Mouse (Mus musculus): Measurements from ENCODE around the gene Nbas. TPM values are rescaled to one million over a fixed set of nuclear protein-coding genes. Genes with fewer than 3 reads are reported as not detected.

The Nbas gene
- polyA plus RNA-seq, 1 experiment from 2014 or later = 15.7 TPM

- Histone ChIP-seq H3K27me3 (ENCODE audit: control insufficient read depth, insufficient read depth, low read length) (no peaks in the 10 kb centered on the region), H3K4me1 (ENCODE audit: control insufficient read depth, insufficient read depth, low read length) (no peaks in the 10 kb centered on the region), H3K9me3 (ENCODE audit: control insufficient read depth, low read length) (no peaks in the 10 kb centered on the region), H3K4me2 (no peak overlapping the region), H3K27ac (ENCODE audit: low read depth, low read length) (no peak overlapping the region), H3K4me3 (ENCODE audit: low read depth, low read length) (no peak overlapping the region), H3K36me3 (ENCODE audit: control insufficient read depth, insufficient read depth, low read length) (no peaks in the 10 kb centered on the region), H3K9ac (ENCODE audit: low read length) (no peak overlapping the region)
- DNase-seq (ENCODE audit: low spot score, missing footprints) = no peak
- WGBS = 87% methylated on average over 4 of the region's 4 CpGs
- ATAC-seq (ENCODE audit: low FRiP score) = no peak
Measured at GRCm38 (mm10) chr12:13444653-13445431, 175.9 kb downstream of the Nbas start.

GRCm38 (mm10) chr12:13445486-13446065 is 176.6 kb downstream of the Nbas start:
- Histone ChIP-seq H3K4me3 (ENCODE audit: low read depth, low read length) (no peak overlapping the region), H3K27me3 (ENCODE audit: control insufficient read depth, insufficient read depth, low read length) (no peaks in the 10 kb centered on the region), H3K9ac (ENCODE audit: low read length) (no peak overlapping the region), H3K4me1 (ENCODE audit: control insufficient read depth, insufficient read depth, low read length) (no peaks in the 10 kb centered on the region), H3K4me2 (no peak overlapping the region), H3K27ac (ENCODE audit: low read depth, low read length) (no peak overlapping the region), H3K9me3 (ENCODE audit: control insufficient read depth, low read length) (no peaks in the 10 kb centered on the region), H3K36me3 (ENCODE audit: control insufficient read depth, insufficient read depth, low read length) (no peaks in the 10 kb centered on the region)
- DNase-seq (ENCODE audit: low spot score, missing footprints) (no peak), ATAC-seq (ENCODE audit: low FRiP score) (no peak)
- WGBS = 93% methylated on average over 2 of the region's 2 CpGs

GRCm38 (mm10) chr12:13448916-13449315 is 180.0 kb downstream of the Nbas start:
- ATAC-seq (ENCODE audit: low FRiP score) = no peak

GRCm38 (mm10) chr12:13452050-13452449 is 183.1 kb downstream of the Nbas start:
- no peak overlapping the region for H3K9ac ChIP-seq (ENCODE audit: low read length)
- no peaks in the 10 kb centered on the region for H3K36me3 ChIP-seq (ENCODE audit: control insufficient read depth, insufficient read depth, low read length)
- H3K27ac ChIP-seq (ENCODE audit: low read depth, low read length) = no peak overlapping the region
- no peaks in the 10 kb centered on the region for H3K4me1 ChIP-seq (ENCODE audit: control insufficient read depth, insufficient read depth, low read length)
- H3K9me3 ChIP-seq (ENCODE audit: control insufficient read depth, low read length) = no peaks in the 10 kb centered on the region
- no peak for ATAC-seq (ENCODE audit: low FRiP score)
- DNase-seq (ENCODE audit: low spot score, missing footprints) = no peak
- H3K4me3 ChIP-seq (ENCODE audit: low read depth, low read length) = no peak overlapping the region
- no peaks in the 10 kb centered on the region for H3K27me3 ChIP-seq (ENCODE audit: control insufficient read depth, insufficient read depth, low read length)
- 83% methylated on average over 2 of the region's 2 CpGs for whole genome bisulfite sequencing
- no peak overlapping the region for H3K4me2 ChIP-seq

More at GRCm38 (mm10) chr12:13448916-13449315, 180.0 kb downstream of the Nbas start:
- 89% methylated on average over 2 of the region's 2 CpGs for WGBS
- Histone ChIP-seq H3K4me2 (no peak overlapping the region), H3K36me3 (ENCODE audit: control insufficient read depth, insufficient read depth, low read length) (no peaks in the 10 kb centered on the region), H3K9ac (ENCODE audit: low read length) (no peak overlapping the region), H3K27ac (ENCODE audit: low read depth, low read length) (no peak overlapping the region), H3K4me3 (ENCODE audit: low read depth, low read length) (no peak overlapping the region), H3K27me3 (ENCODE audit: control insufficient read depth, insufficient read depth, low read length) (no peaks in the 10 kb centered on the region), H3K4me1 (ENCODE audit: control insufficient read depth, insufficient read depth, low read length) (no peaks in the 10 kb centered on the region), H3K9me3 (ENCODE audit: control insufficient read depth, low read length) (no peaks in the 10 kb centered on the region)
- no peak for DNase-seq (ENCODE audit: low spot score, missing footprints)

DNA sequence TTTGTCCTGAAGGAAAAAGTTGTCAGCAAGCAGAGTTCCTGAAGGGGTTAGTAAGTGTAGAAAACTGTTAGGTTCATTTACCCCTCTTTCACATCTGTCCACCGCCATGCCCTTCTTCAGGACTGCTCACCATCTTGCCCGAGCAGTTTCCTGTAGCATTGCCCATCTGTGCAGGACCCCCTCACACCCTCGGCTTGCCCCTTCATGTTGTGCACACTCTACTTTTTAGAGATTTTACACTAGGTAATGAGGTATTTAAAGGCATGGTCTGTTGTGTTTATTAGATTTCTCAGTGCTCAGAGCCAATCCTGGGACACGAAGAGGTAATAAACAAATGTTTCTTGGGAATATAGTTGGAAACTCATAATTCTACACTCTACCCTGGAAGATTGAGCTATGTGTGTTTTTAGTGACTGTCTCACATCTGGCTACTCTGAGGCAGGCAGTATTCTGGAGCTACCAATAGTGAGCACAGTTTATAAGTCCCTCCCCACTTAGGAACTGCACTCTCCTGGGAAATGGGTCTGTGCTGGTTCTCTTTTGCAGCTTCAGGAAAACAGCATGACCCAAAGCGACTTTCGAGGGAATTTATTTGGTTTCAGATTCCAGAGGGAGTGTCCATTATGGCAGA is 191.4 kb downstream of the Nbas start:
- H3K4me3 ChIP-seq (ENCODE audit: low read depth, low read length) = no peak overlapping the region
- H3K4me1 ChIP-seq (ENCODE audit: control insufficient read depth, insufficient read depth, low read length) = no peaks in the 10 kb centered on the region
- H3K9ac ChIP-seq (ENCODE audit: low read length) = no peak overlapping the region
- no peaks in the 10 kb centered on the region for H3K36me3 ChIP-seq (ENCODE audit: control insufficient read depth, insufficient read depth, low read length)
- ATAC-seq (ENCODE audit: low FRiP score) (no peak), DNase-seq (ENCODE audit: low spot score, missing footprints) (no peak)
- no peaks in the 10 kb centered on the region for H3K9me3 ChIP-seq (ENCODE audit: control insufficient read depth, low read length)
- no peak overlapping the region for H3K27ac ChIP-seq (ENCODE audit: low read depth, low read length)
- H3K27me3 ChIP-seq (ENCODE audit: control insufficient read depth, insufficient read depth, low read length) = no peaks in the 10 kb centered on the region
- H3K4me2 ChIP-seq = no peak overlapping the region
- WGBS = 89% methylated on average over 6 of the region's 6 CpGs

- WGBS = 70% methylated on average over 9 of the region's 9 CpGs
- Histone ChIP-seq H3K9ac (ENCODE audit: low read length) (no peak overlapping the region), H3K36me3 (ENCODE audit: control insufficient read depth, insufficient read depth, low read length) (no peaks in the 10 kb centered on the region), H3K9me3 (ENCODE audit: control insufficient read depth, low read length) (no peaks in the 10 kb centered on the region), H3K4me2 (no peak overlapping the region), H3K27ac (ENCODE audit: low read depth, low read length) (no peak overlapping the region), H3K4me1 (ENCODE audit: control insufficient read depth, insufficient read depth, low read length) (no peaks in the 10 kb centered on the region), H3K4me3 (ENCODE audit: low read depth, low read length) (no peak overlapping the region), H3K27me3 (ENCODE audit: control insufficient read depth, insufficient read depth, low read length) (no peaks in the 10 kb centered on the region)
- ATAC-seq (ENCODE audit: low FRiP score) (no peak), DNase-seq (ENCODE audit: low spot score, missing footprints) (no peak)
Measured at GRCm38 (mm10) chr12:13461558-13462153, 192.7 kb downstream of the Nbas start.

- Histone ChIP-seq H3K9ac (ENCODE audit: low read length) (no peak overlapping the region), H3K4me1 (ENCODE audit: control insufficient read depth, insufficient read depth, low read length) (no peaks in the 10 kb centered on the region), H3K36me3 (ENCODE audit: control insufficient read depth, insufficient read depth, low read length) (no peaks in the 10 kb centered on the region), H3K9me3 (ENCODE audit: control insufficient read depth, low read length) (no peaks in the 10 kb centered on the region), H3K27ac (ENCODE audit: low read depth, low read length) (no peak overlapping the region), H3K4me2 (no peak overlapping the region), H3K27me3 (ENCODE audit: control insufficient read depth, insufficient read depth, low read length) (no peaks in the 10 kb centered on the region), H3K4me3 (ENCODE audit: low read depth, low read length) (no peak overlapping the region)
- ATAC-seq (ENCODE audit: low FRiP score) (no peak), DNase-seq (ENCODE audit: low spot score, missing footprints) (no peak)
- 86% methylated on average over 6 of the region's 6 CpGs for WGBS
Measured at GRCm38 (mm10) chr12:13462397-13462796, 193.5 kb downstream of the Nbas start.

DNA sequence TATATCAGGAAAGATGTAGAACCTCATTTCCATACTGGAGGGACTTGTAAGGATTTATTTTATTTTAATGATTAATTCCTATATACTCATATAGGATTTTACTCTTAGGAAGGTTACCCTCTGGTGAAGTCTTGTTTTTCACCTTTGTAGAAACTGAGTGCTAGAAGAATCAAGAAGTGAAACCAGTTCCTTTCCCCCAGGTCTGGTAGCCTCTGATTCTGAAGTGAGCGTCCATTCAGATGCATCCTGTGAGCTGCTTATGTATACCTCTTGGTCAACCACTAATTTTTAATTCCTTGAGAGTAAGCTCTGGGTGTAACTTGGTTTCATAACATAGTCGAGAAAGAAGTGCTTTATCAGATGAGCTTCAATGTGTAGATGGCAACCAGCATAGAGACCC is 196.6 kb downstream of the Nbas start:
- Histone ChIP-seq H3K27ac (ENCODE audit: low read depth, low read length) (no peak overlapping the region), H3K9me3 (ENCODE audit: control insufficient read depth, low read length) (no peaks in the 10 kb centered on the region), H3K27me3 (ENCODE audit: control insufficient read depth, insufficient read depth, low read length) (no peaks in the 10 kb centered on the region), H3K4me3 (ENCODE audit: low read depth, low read length) (no peak overlapping the region), H3K9ac (ENCODE audit: low read length) (no peak overlapping the region), H3K36me3 (ENCODE audit: control insufficient read depth, insufficient read depth, low read length) (no peaks in the 10 kb centered on the region), H3K4me2 (no peak overlapping the region), H3K4me1 (ENCODE audit: control insufficient read depth, insufficient read depth, low read length) (no peaks in the 10 kb centered on the region)
- 88% methylated on average over 2 of the region's 2 CpGs for WGBS
- DNase-seq (ENCODE audit: low spot score, missing footprints) (no peak), ATAC-seq (ENCODE audit: low FRiP score) (no peak)

- Histone ChIP-seq H3K4me2 (no peak overlapping the region), H3K27ac (ENCODE audit: low read depth, low read length) (no peak overlapping the region), H3K4me1 (ENCODE audit: control insufficient read depth, insufficient read depth, low read length) (no peaks in the 10 kb centered on the region), H3K36me3 (ENCODE audit: control insufficient read depth, insufficient read depth, low read length) (no peaks in the 10 kb centered on the region), H3K9me3 (ENCODE audit: control insufficient read depth, low read length) (no peaks in the 10 kb centered on the region), H3K9ac (ENCODE audit: low read length) (no peak overlapping the region), H3K4me3 (ENCODE audit: low read depth, low read length) (no peak overlapping the region), H3K27me3 (ENCODE audit: control insufficient read depth, insufficient read depth, low read length) (no peaks in the 10 kb centered on the region)
- ATAC-seq (ENCODE audit: low FRiP score) (no peak), DNase-seq (ENCODE audit: low spot score, missing footprints) (no peak)
- 92% methylated on average over 2 of the region's 2 CpGs for WGBS
Measured at GRCm38 (mm10) chr12:13474881-13475280, 205.9 kb downstream of the Nbas start.
